Mouse (Mus musculus): ENCODE measurements at regions not wholly inside any gene's neighbourhood (a gene's known extent, or its start where the extent isn't known, plus 50 kb on each side); places are given as distances from the start of the nearest gene placed in this dataset.

DNA sequence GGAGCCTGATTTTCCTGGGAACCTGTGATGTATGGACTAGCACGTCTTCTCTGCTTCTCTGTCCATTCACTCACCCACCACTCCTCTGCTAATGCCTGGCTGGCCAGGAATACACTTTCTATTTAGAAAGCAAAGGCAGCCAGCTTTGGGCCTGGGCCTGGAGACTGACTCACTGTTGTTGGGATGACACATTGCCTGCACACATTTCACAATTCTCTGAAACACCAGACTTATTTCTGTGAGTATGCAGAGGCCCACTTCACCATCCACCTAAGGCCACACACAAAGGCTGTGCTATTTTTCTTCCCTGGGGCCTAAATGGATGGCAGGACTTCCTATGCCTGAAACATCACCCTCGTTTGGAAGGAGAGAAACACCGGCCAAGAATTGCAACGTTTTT, 199.7 kb upstream of the Klf4 start:
- no peaks in the 10 kb centered on the region for H3K9me3 ChIP-seq
- no peak overlapping the region for H3K4me3 ChIP-seq
- H3K27me3 ChIP-seq (ENCODE audit: insufficient read depth, poor library complexity, severe bottlenecking) = 0 out of 2 replicates have a peak, but pooled peaks cover 4% of the 10 kb centered on the region
- H3K4me1 ChIP-seq = no peaks in the 10 kb centered on the region
- no peak overlapping the region for H3K27ac ChIP-seq
- 79% methylated on average over 4 of the region's 4 CpGs for WGBS
- H3K36me3 ChIP-seq = no peaks in the 10 kb centered on the region
- DNase-seq (ENCODE audit: low spot score) = no peak

DNA sequence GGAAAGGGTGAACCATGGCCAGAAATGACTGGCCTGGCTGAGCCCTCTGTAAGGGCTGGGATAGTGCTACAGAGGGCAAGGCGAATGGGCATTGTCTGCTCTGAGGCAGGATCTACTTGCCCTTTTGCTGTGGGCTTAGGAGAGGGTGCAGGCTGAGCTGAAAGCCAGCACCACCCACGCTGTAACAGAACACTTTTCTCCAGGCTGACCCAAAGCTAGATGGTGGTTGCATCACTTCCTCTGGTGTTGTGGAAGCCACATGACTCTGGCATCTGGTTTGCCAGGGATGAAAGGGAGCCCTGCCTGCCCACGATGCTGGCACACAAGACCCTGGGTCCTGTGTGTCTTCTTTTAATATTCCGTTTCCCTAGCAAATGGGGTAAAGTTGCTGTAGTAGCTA, 198.0 kb upstream of the Klf4 start:
- Histone ChIP-seq H3K9me3 (no peaks in the 10 kb centered on the region), H3K27ac (no peak overlapping the region), H3K36me3 (no peaks in the 10 kb centered on the region), H3K4me3 (no peak overlapping the region), H3K27me3 (ENCODE audit: insufficient read depth, poor library complexity, severe bottlenecking) (peaks cover 4% of the 10 kb centered on the region; the same call in 1 of the 2 replicates), H3K4me1 (no peaks in the 10 kb centered on the region)
- 77% methylated on average over 4 of the region's 4 CpGs for WGBS
- no peak for DNase-seq (ENCODE audit: low spot score)

DNA sequence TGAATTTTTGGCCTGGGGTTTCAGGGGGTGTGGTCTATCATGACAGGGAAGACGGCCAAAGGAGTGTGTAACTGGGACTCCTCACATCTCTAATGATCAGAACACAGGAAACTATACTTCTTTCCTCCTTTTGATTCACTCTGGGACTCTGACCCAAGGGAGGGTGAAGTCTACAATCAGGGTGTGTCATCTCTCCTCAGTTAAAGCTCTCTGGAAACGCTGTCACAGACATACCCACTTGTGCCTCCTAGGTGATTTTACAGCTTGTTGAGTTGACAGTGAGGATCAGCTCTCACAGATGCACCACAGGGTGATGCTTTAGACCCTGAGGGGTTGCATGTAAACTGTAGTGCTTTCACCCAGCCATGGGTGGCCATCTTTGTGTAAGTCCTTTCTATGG, 194.9 kb upstream of the Klf4 start:
- no peak overlapping the region for H3K27ac ChIP-seq
- 58% methylated on average over 2 of the region's 2 CpGs for WGBS
- H3K9me3 ChIP-seq = no peaks in the 10 kb centered on the region
- peaks cover 4% of the 10 kb centered on the region; the same call in 1 of the 2 replicates for H3K27me3 ChIP-seq (ENCODE audit: insufficient read depth, poor library complexity, severe bottlenecking)
- no peak overlapping the region for H3K4me3 ChIP-seq
- DNase-seq (ENCODE audit: low spot score) = no peak
- peaks cover 4% of the 10 kb centered on the region for H3K4me1 ChIP-seq
- no peaks in the 10 kb centered on the region for H3K36me3 ChIP-seq

DNA sequence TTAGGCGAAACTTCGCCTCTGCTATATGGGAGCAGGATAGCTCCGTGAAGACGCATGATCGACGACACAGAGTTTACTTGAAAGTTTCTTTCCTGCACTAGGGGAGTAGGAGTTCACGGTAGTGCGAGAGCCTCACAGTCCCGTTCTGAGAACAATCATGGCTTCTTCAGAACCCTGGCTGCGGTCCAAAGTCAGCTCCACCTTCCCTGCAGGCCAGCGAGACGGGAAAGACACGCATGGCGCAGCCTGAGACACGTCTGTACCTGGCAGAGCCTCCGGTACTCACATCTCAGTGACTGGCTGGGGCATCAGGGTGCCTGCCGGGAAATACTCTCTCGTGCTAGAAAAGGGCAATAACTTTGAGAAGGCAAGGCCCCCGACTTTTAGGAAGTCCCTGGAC, 193.8 kb upstream of the Klf4 start:
- H3K36me3 ChIP-seq = no peaks in the 10 kb centered on the region
- peaks cover 4% of the 10 kb centered on the region; the same call in 1 of the 2 replicates for H3K27me3 ChIP-seq (ENCODE audit: insufficient read depth, poor library complexity, severe bottlenecking)
- no peaks in the 10 kb centered on the region for H3K9me3 ChIP-seq
- no peak overlapping the region for H3K4me3 ChIP-seq
- no peak for DNase-seq (ENCODE audit: low spot score)
- H3K4me1 ChIP-seq = peaks cover 11% of the 10 kb centered on the region
- WGBS = 82% methylated on average over 19 of the region's 19 CpGs
- no peak overlapping the region for H3K27ac ChIP-seq

DNA sequence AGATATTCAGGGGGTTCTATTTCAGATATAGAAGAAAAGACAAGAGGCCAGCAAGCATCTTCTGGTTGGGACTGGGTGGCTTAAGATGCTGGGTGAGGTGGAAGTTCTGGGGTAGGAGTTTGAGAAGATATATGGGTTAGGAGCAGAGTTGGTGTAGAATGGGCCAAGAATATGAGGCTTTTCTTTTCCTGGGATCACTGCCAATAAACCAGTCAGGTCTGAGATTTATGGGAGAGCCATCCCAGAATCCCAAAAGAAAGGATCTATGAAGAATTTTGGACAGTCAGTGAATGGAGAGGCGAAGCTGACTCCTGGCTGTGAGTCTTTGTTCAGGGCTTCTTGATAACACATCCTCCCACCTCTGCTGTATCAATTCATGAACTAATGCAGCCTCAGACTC, 192.0 kb upstream of the Klf4 start:
- no peaks in the 10 kb centered on the region for H3K36me3 ChIP-seq
- H3K27me3 ChIP-seq (ENCODE audit: insufficient read depth, poor library complexity, severe bottlenecking) = peaks cover 7% of the 10 kb centered on the region; the same call in 1 of the 2 replicates
- H3K9me3 ChIP-seq = no peaks in the 10 kb centered on the region
- WGBS = 85% methylated on average over 1 of the region's 1 CpGs
- DNase-seq (ENCODE audit: low spot score) = no peak
- H3K4me3 ChIP-seq = no peak overlapping the region
- peaks cover 11% of the 10 kb centered on the region for H3K4me1 ChIP-seq
- H3K27ac ChIP-seq = no peak overlapping the region

DNA sequence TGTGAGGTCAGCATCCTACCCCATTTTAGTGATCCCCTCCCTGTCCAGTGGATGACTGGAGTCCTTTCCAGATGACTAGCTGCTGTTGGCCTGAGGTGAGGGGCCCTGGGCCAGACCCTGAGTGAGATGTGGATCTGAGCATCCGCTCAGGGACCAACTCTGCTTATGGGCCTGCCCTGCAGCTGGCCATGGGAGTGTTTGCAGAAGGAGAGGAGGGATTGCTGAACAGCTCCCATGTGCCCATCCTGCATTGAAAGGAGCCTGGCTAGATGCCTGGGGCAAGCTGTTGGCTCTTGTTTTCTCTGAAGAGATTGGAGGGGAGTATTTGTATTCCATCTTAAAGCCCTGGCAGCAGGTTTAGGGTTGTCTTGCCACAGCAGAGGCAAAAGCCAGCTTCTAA, 190.9 kb upstream of the Klf4 start:
- no peak overlapping the region for H3K4me3 ChIP-seq
- no peak overlapping the region for H3K27ac ChIP-seq
- H3K4me1 ChIP-seq = peaks cover 13% of the 10 kb centered on the region
- H3K27me3 ChIP-seq (ENCODE audit: insufficient read depth, poor library complexity, severe bottlenecking) = peaks cover 3% of the 10 kb centered on the region; the same call in 1 of the 2 replicates
- WGBS = 88% methylated on average over 1 of the region's 1 CpGs
- no peaks in the 10 kb centered on the region for H3K9me3 ChIP-seq
- DNase-seq (ENCODE audit: low spot score) = no peak
- H3K36me3 ChIP-seq = no peaks in the 10 kb centered on the region

DNA sequence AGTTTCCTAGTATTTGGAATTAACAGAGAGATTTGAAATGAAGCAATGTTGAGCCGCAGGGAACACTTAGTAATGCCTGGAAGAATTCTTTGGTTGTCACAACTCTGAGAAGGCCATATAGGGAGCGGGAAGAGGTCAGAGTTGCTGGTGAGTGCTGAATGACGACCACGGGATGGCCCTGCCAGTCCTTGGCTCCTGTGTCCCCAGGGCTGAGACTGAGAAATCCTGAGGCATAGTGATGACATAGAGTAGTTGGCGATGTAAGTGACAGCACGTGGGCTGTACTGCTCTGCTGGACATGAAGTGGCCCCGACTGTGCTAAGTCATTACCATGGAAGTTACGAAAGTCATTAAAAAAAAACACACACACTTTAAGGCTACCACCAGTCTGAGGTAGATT, 190.1 kb upstream of the Klf4 start:
- 37% methylated on average over 8 of the region's 8 CpGs for WGBS
- no peak overlapping the region for H3K4me3 ChIP-seq
- no peaks in the 10 kb centered on the region for H3K9me3 ChIP-seq
- peaks cover 3% of the 10 kb centered on the region; the same call in 1 of the 2 replicates for H3K27me3 ChIP-seq (ENCODE audit: insufficient read depth, poor library complexity, severe bottlenecking)
- no peak for DNase-seq (ENCODE audit: low spot score)
- H3K27ac ChIP-seq = 0 out of 2 replicates have a peak overlapping the region, but pooled peaks have one; percentile 31
- H3K36me3 ChIP-seq = no peaks in the 10 kb centered on the region
- H3K4me1 ChIP-seq = peaks cover 13% of the 10 kb centered on the region

DNA sequence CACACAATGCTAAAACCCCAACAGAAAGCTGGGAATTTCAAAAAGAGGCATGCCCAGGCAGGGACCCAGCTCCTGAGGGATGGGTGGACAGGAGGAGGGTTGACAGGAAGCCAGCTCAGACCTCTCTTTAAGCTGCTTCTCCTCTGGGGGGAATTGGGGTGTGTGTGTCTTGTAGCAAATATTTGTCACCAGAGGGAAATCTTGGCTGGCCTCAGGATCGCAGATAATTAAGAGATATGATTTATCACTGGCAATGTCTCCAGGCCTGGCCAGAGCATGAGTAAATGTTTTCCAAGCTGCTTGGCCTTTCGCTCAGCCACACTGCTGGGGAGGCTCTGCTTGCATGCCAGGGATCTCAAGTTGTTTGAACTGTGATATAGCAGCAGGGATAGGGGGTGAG, 189.6 kb upstream of the Klf4 start:
- no peaks in the 10 kb centered on the region for H3K36me3 ChIP-seq
- 39% methylated on average over 2 of the region's 2 CpGs for WGBS
- DNase-seq (ENCODE audit: low spot score) = no peak

DNA sequence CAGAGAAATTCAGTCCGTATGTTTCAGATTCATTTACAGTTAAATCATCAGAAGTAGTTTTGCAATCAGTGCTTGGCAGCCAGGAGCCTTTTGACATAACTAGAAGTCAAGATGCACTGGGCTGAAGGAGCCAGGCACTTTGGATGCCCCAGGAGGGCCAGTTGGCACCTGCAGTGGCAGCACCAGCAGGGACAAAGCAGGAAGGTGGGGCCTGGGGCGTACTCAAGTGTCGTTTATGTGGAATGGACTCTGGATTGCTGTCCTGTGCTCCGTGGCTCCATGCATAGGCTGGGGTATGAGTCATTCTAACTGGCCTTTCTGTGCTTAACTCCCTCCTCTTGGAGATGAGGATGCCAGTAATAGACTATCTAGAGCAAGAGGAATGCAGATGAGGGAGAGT, 186.2 kb upstream of the Klf4 start:
- Histone ChIP-seq H3K36me3 (no peaks in the 10 kb centered on the region), H3K4me3 (no peak overlapping the region), H3K27me3 (ENCODE audit: insufficient read depth, poor library complexity, severe bottlenecking) (0 out of 2 replicates have a peak, but pooled peaks cover 3% of the 10 kb centered on the region), H3K27ac (no peak overlapping the region), H3K4me1 (peaks cover 13% of the 10 kb centered on the region), H3K9me3 (no peaks in the 10 kb centered on the region)
- no peak for DNase-seq (ENCODE audit: low spot score)
- WGBS = 63% methylated on average over 4 of the region's 4 CpGs

More for the DNA sequence above, 189.6 kb upstream of the Klf4 start:
- Histone ChIP-seq H3K27ac (0 out of 2 replicates have a peak overlapping the region, but pooled peaks have one; percentile 31), H3K27me3 (ENCODE audit: insufficient read depth, poor library complexity, severe bottlenecking) (peaks cover 3% of the 10 kb centered on the region; the same call in 1 of the 2 replicates), H3K4me3 (no peak overlapping the region), H3K9me3 (no peaks in the 10 kb centered on the region), H3K4me1 (peaks cover 13% of the 10 kb centered on the region)

DNA sequence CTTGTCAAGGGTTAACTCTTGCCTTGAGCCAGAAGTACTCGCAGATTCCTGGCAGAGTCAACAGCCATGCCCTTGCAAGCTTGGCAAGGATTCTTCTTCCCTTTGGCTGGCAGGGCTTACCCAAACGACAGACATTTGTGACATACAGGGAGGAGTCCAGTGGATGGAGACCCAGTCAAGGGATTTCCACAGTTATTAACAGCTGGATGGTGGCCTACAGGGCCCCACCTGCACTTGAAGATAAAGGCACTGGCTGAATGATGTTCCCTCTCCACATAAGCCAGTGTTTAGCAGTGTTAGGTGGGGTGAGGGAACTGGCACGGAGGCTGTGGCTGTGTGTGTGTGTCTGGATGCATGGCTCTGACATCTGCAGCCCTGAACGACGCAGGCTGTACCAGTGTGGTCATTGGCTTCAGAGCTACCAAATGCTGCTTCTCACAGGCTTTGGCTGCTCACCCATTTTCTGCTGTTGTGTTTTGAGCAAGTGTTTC, 183.9 kb upstream of the Klf4 start:
- WGBS = 71% methylated on average over 5 of the region's 5 CpGs
- H3K36me3 ChIP-seq = no peaks in the 10 kb centered on the region
- no peak overlapping the region for H3K27ac ChIP-seq
- no peak overlapping the region for H3K4me3 ChIP-seq
- H3K27me3 ChIP-seq (ENCODE audit: insufficient read depth, poor library complexity, severe bottlenecking) = 0 out of 2 replicates have a peak, but pooled peaks cover 3% of the 10 kb centered on the region
- no peak for DNase-seq (ENCODE audit: low spot score)
- H3K4me1 ChIP-seq = peaks cover 14% of the 10 kb centered on the region
- no peaks in the 10 kb centered on the region for H3K9me3 ChIP-seq

DNA sequence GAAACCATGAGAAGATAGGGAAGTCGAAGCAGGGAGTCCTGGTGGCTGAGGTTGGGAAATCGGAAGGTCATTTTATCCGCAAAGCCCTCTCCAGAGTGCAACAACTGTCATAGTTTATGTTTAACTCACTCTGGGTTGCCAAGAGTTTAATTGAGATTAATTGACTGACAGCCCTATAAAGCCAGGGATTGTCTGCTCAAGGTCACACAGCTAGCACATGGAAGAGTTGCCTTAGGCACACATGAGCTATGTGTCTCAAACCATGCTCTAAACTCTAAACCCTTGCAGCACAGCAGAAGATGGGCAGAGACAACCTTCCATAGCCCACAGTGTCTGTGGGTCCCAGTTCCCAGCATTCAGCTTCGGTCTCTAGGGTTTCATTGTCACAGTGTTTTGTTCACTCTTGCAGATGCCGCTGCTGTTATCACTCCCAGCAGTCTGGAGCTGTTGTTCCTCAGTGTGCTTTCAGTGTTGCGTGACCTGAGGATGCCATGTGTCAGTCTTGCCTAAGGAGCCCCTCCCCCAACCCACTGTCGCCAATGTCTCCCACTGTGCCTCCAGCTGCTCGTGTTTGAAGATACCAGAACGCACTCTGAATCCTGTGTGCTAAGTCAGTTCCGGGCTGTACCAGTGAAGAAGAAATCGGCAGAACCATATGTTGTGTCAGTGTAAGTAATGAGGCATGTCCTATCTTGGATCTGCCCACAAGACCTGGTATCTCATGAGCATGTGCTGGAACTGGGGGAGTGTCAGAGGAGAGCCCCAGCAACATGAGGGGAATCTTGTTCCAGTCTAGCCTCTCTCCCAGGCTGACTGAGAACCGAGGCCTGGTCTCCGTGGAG, 179.5 kb upstream of the Klf4 start:
- Histone ChIP-seq H3K36me3 (no peaks in the 10 kb centered on the region), H3K4me1 (peaks cover 12% of the 10 kb centered on the region), H3K27me3 (ENCODE audit: insufficient read depth, poor library complexity, severe bottlenecking) (peaks cover 13% of the 10 kb centered on the region; the same call in 1 of the 2 replicates), H3K4me3 (no peak overlapping the region), H3K27ac (no peak overlapping the region), H3K9me3 (no peaks in the 10 kb centered on the region)
- DNase-seq (ENCODE audit: low spot score) = no peak
- 46% methylated on average over 13 of the region's 13 CpGs for WGBS

DNA sequence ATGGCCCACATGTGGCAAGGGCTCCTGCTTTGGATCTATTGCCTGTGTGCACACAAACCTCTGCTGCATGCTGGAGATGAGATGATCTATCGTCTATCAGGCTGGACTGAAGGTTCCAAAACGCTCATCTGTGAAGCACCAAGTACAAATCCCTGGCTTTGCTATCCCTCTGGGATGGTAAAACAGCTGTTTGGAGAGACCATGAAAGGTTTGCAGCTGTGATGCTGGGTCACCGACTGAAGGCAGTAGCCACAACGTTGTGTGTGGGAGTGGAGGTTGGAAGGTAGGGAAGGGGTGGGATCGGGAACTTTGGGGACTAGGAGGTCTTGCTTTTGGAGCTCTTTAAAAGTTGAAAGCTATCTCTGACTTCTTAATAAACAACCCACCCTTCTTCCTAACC, 178.2 kb upstream of the Klf4 start:
- H3K27me3 ChIP-seq (ENCODE audit: insufficient read depth, poor library complexity, severe bottlenecking) = peaks cover 13% of the 10 kb centered on the region; the same call in 1 of the 2 replicates

DNA sequence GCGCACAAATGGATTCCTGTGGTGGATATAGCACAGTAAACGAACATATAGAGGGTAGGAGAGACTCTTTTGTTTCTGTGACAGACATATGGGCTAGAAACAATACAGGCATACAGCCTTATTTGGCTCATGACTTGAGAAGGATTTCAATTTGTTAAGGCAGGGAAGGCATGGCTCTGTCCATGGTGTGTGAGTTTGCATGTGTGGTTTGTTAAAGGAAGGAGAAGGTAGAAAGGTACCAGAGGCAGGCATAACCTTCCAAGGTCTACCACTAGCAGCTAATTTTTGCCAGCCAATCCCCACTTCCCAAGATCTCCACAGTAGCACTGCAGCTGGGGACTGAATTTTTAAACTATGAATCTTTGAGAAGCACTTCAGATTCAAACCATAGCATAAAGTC, 176.5 kb upstream of the Klf4 start:
- Histone ChIP-seq H3K36me3 (no peaks in the 10 kb centered on the region), H3K27me3 (ENCODE audit: insufficient read depth, poor library complexity, severe bottlenecking) (peaks cover 13% of the 10 kb centered on the region; the same call in 1 of the 2 replicates), H3K27ac (no peak overlapping the region), H3K9me3 (no peaks in the 10 kb centered on the region), H3K4me3 (no peak overlapping the region), H3K4me1 (peaks cover 12% of the 10 kb centered on the region)
- DNase-seq (ENCODE audit: low spot score) = no peak
- WGBS = 80% methylated on average over 2 of the region's 2 CpGs

More for the DNA sequence above, 178.2 kb upstream of the Klf4 start:
- Histone ChIP-seq H3K4me3 (no peak overlapping the region), H3K27ac (no peak overlapping the region), H3K9me3 (no peaks in the 10 kb centered on the region), H3K36me3 (no peaks in the 10 kb centered on the region), H3K4me1 (peaks cover 12% of the 10 kb centered on the region)
- WGBS = 87% methylated on average over 5 of the region's 5 CpGs
- DNase-seq (ENCODE audit: low spot score) = no peak
